Mouse (Mus musculus) limb, embryonic 14.5 days (tissue): Measurements from ENCODE around the gene Lpgat1. TPM values are rescaled to one million over a fixed set of nuclear protein-coding genes. Genes with fewer than 3 reads are reported as not detected.

ENCODE experiments used
- ATAC-seq: fragments of 200-750 bp; cut with Nextera tagmentation; 2 replicates; pipeline ENCODE4 v1.8.0; 2017; ENCODE audit warnings: low read depth, moderate number of reproducible peaks, moderate TSS enrichment; ENCODE audit not compliant: low FRiP score
- DNase-seq: peaks from one replicate; pipeline ENCODE4 v3.0.0-alpha.2; 2015; ENCODE audit warnings: low spot score
- H3K27ac ChIP-seq: fragments of 300-500 bp; sonication (generic); replicated peaks from 2 replicates; pipeline ENCODE4 v1.5.1; 2014; ENCODE audit warnings: low read depth, mild to moderate bottlenecking, low read length, moderate library complexity, mixed read lengths
- H3K27me3 ChIP-seq: fragments of 300-500 bp; sonication (generic); 2 replicates; pipeline ENCODE4 v1.6.1; 2014; ENCODE audit warnings: low read length, mixed read lengths; ENCODE audit not compliant: control insufficient read depth, insufficient read depth
- H3K36me3 ChIP-seq: fragments of 300-500 bp; sonication (generic); 2 replicates; pipeline ENCODE4 v1.6.1; 2014; ENCODE audit warnings: mild to moderate bottlenecking, low read length, moderate library complexity, mixed read lengths; ENCODE audit not compliant: control insufficient read depth, insufficient read depth
- H3K4me1 ChIP-seq: fragments of 300-500 bp; sonication (generic); 2 replicates; pipeline ENCODE4 v1.6.1; 2014; ENCODE audit warnings: antibody characterized with exemption, low read length, mixed read lengths; ENCODE audit not compliant: control insufficient read depth, insufficient read depth
- H3K4me2 ChIP-seq: fragments of 300-500 bp; sonication (generic); replicated peaks from 2 replicates; pipeline ENCODE4 v1.6.1; 2014; ENCODE audit warnings: low read depth, mild to moderate bottlenecking, low read length, moderate library complexity; ENCODE audit not compliant: severe bottlenecking
- H3K4me3 ChIP-seq: fragments of 300-500 bp; sonication (generic); replicated peaks from 2 replicates; pipeline ENCODE4 v1.5.1; 2014; ENCODE audit warnings: low read length
- H3K9ac ChIP-seq: fragments of 300-500 bp; sonication (generic); 2 replicates; pipeline ENCODE4 v1.6.1; 2014; ENCODE audit warnings: mild to moderate bottlenecking, low read depth, low read length, moderate library complexity; ENCODE audit not compliant: severe bottlenecking
- H3K9me3 ChIP-seq: fragments of 300-500 bp; sonication (generic); 2 replicates; pipeline ENCODE4 v1.6.1; 2016; ENCODE audit warnings: low read length; ENCODE audit not compliant: control insufficient read depth
- POLR2A ChIP-seq: fragments of 200-500 bp; IDR thresholded peaks from 2 replicates; pipeline ENCODE4 v1.8.0; 2012; ENCODE audit warnings: inconsistent platforms, mild to moderate bottlenecking, moderate library complexity, borderline replicate concordance; ENCODE audit not compliant: insufficient read depth, insufficient read length; ENCODE audit errors: extremely low read depth
- WGBS: fragments of 180-500 bp; shearing (Covaris S2); extraction: QIAGEN DNeasy Blood & Tissue Kit; methylation state at CpG from one replicate; pipeline ENCODE4 v1.1.7; 2014; 5-methylcytosine and 5-hydroxymethylcytosine counted together
- polyA plus RNA-seq, 2 experiments: library from polyadenylated mRNA; depleted of rRNA in 1 of 2; stranded (reverse) in 1 of 2; unstranded in 1 of 2; fragments of >200 nt; fragmentation: Nextera tagmentation in 1 of 2; extraction: Ambion mirVana in 1 of 2; gene quantifications; 2 replicates each; pipeline versions ENCODE4 v1.2.1 to v1.2.3; 2012 to 2014

Gene Lpgat1
- polyA plus RNA-seq, 2 experiments = 24.7 to 39.9 TPM

GRCm38 (mm10) chr1:191740587-191741361 lies 23.1 kb downstream of the Lpgat1 start:
- Histone ChIP-seq H3K9me3 (no peaks in the 10 kb centered on the region), H3K36me3 (0 out of 2 replicates have a peak, but pooled peaks cover 17% of the 10 kb centered on the region), H3K27ac (no peak overlapping the region), H3K9ac (no peak overlapping the region), H3K4me3 (no peak overlapping the region), H3K4me1 (no peaks in the 10 kb centered on the region; the same call in 1 of the 2 replicates), H3K27me3 (no peaks in the 10 kb centered on the region), H3K4me2 (no peak overlapping the region)
- no peak for DNase-seq
- ATAC-seq = no peak
- TF ChIP-seq POLR2A = no peak
- WGBS = 89% methylated on average over 6 of the region's 6 CpGs

GRCm38 (mm10) chr1:191741635-191742034 lies 24.0 kb downstream of the Lpgat1 start:
- Histone ChIP-seq H3K9me3 (no peaks in the 10 kb centered on the region), H3K4me1 (no peaks in the 10 kb centered on the region; the same call in 1 of the 2 replicates), H3K9ac (no peak overlapping the region), H3K27ac (no peak overlapping the region), H3K4me2 (no peak overlapping the region), H3K36me3 (0 out of 2 replicates have a peak, but pooled peaks cover 14% of the 10 kb centered on the region), H3K4me3 (no peak overlapping the region), H3K27me3 (no peaks in the 10 kb centered on the region)
- ATAC-seq (no peak), DNase-seq (no peak)
- WGBS = 85% methylated on average over 4 of the region's 4 CpGs
- no peak for TF ChIP-seq POLR2A

GRCm38 (mm10) chr1:191748431-191748830 lies 30.8 kb downstream of the Lpgat1 start:
- DNase-seq (no peak), ATAC-seq (no peak)
- H3K4me1 ChIP-seq = no peaks in the 10 kb centered on the region
- peaks cover 15% of the 10 kb centered on the region; the same call in 1 of the 2 replicates for H3K36me3 ChIP-seq
- no peak for TF ChIP-seq POLR2A
- no peak overlapping the region for H3K9ac ChIP-seq
- no peaks in the 10 kb centered on the region for H3K27me3 ChIP-seq
- no peak overlapping the region for H3K4me2 ChIP-seq
- H3K9me3 ChIP-seq = no peaks in the 10 kb centered on the region
- WGBS = 33% methylated on average over 1 of the region's 1 CpGs
- no peak overlapping the region for H3K27ac ChIP-seq
- H3K4me3 ChIP-seq = no peak overlapping the region

GRCm38 (mm10) chr1:191756520-191757199 lies 39.0 kb downstream of the Lpgat1 start:
- WGBS = 96% methylated on average over 3 of the region's 3 CpGs
- no peaks in the 10 kb centered on the region for H3K9me3 ChIP-seq
- H3K4me3 ChIP-seq = no peak overlapping the region
- H3K27ac ChIP-seq = no peak overlapping the region
- ATAC-seq = no peak
- no peaks in the 10 kb centered on the region for H3K27me3 ChIP-seq
- no peak overlapping the region for H3K4me2 ChIP-seq
- TF ChIP-seq POLR2A = no peak
- no peak for DNase-seq
- no peak overlapping the region for H3K9ac ChIP-seq
- peaks cover 49% of the 10 kb centered on the region for H3K36me3 ChIP-seq
- H3K4me1 ChIP-seq = no peaks in the 10 kb centered on the region

- WGBS = 65% methylated on average over 5 of the region's 5 CpGs
- no peak for ATAC-seq
- no peak for TF ChIP-seq POLR2A
- H3K4me1 ChIP-seq = no peaks in the 10 kb centered on the region
- H3K4me3 ChIP-seq = no peak overlapping the region
- peaks cover 54% of the 10 kb centered on the region for H3K36me3 ChIP-seq
- DNase-seq = no peak
- no peak overlapping the region for H3K9ac ChIP-seq
- no peaks in the 10 kb centered on the region for H3K27me3 ChIP-seq
- no peak overlapping the region for H3K27ac ChIP-seq
- H3K4me2 ChIP-seq = no peak overlapping the region
- H3K9me3 ChIP-seq = no peaks in the 10 kb centered on the region
These were observed 56.5 kb downstream of the Lpgat1 start for GRCm38 (mm10) chr1:191774106-191774505.
